ENCODE assay signal across 8 mouse cellular contexts in the genomic region with DNA sequence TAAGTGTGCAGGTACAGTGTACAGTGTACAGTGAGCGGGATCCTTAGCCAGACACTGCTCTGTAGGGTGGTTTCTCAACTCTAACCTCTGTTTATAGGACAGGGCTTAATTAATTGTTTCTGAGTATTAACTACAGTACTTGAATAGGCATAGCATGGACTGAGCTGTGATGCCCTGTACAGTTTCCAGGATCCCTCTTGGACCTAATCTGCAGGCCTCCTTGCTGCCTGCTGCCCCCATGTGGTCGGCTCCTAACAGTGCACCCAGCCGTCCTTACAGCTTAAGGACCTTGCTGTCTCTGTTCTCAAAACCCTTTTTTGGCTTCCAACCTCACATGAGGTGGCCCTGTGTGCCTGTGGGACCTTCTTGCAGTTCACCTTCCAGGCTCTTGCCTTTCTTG. TPM values are rescaled to one million over a fixed set of nuclear protein-coding genes. Genes with fewer than 3 reads are reported as not detected.
DNase-seq lines count a peak whose midpoint lies in the region; ATAC-seq lines count a peak whose summit lies in the region.

No protein-coding gene starts in this region.

- no peak for ATAC-seq in intestine, embryonic 14.5 days (replicated peaks; ENCODE audit: low FRiP score, low TSS enrichment, low read depth)
- ATAC-seq in intestine, embryonic 15.5 days, result no peak
- peak; percentile 40; the same call in 1 of the 2 replicates for ATAC-seq in cerebellum, adult (ENCODE audit: insufficient number of reproducible peaks, low FRiP score, low TSS enrichment)
- peak; percentile 55 for ATAC-seq in forebrain, embryonic 14.5 days
- peak; percentile 59 for ATAC-seq in hindbrain, embryonic 15.5 days (ENCODE audit: low FRiP score, low read depth)
- peak; percentile 38 for ATAC-seq in midbrain, embryonic 11.5 days (ENCODE audit: low FRiP score)

- H3K4me1 ChIP-seq in intestine, embryonic 14.5 days (replicated peaks; ENCODE audit: control insufficient read depth, insufficient read depth, low read length), result peaks cover 20% of the 10 kb centered on the region
- H3K4me1 ChIP-seq in intestine, embryonic 15.5 days (replicated peaks), result peaks cover 21% of the 10 kb centered on the region
- H3K4me1 ChIP-seq in forebrain, embryonic 14.5 days (ENCODE audit: control insufficient read depth, insufficient read depth, low read length), result peaks cover 7% of the 10 kb centered on the region
- peaks cover 34% of the 10 kb centered on the region for H3K4me1 ChIP-seq in hindbrain, embryonic 15.5 days (replicated peaks)
- peaks cover 22% of the 10 kb centered on the region for H3K4me1 ChIP-seq in midbrain, embryonic 11.5 days (ENCODE audit: control insufficient read depth, insufficient read depth, low read length)

- peak; percentile 85 for DNase-seq in intestine, embryonic 14.5 days (ENCODE audit: low spot score)
- peak; percentile 83 for DNase-seq in forebrain, embryonic 14.5 days (ENCODE audit: low spot score)
- DNase-seq in left cerebral cortex, postnatal 25 days (ENCODE audit: low spot score in 2 of 2), result peak; percentile 66 to 84
- peak; percentile 95 for DNase-seq in midbrain, embryonic 11.5 days (ENCODE audit: low spot score, missing footprints)
- peak; percentile 53 for DNase-seq in testis, postnatal 14 days (ENCODE audit: low spot score)

- no peak overlapping the region for H3K9ac ChIP-seq in intestine, embryonic 14.5 days (ENCODE audit: low read length)
- no peak overlapping the region for H3K9ac ChIP-seq in intestine, embryonic 15.5 days
- no peak overlapping the region for H3K9ac ChIP-seq in forebrain, embryonic 14.5 days (ENCODE audit: low read length)
- no peak overlapping the region for H3K9ac ChIP-seq in hindbrain, embryonic 15.5 days
- no peak overlapping the region for H3K9ac ChIP-seq in midbrain, embryonic 11.5 days (ENCODE audit: low read length)

- H3K4me2 ChIP-seq in intestine, embryonic 14.5 days (ENCODE audit: low read length), result no peak overlapping the region
- H3K4me2 ChIP-seq in intestine, embryonic 15.5 days (replicated peaks), result no peak overlapping the region
- H3K4me2 ChIP-seq in forebrain, embryonic 14.5 days (ENCODE audit: low read length), result no peak overlapping the region
- no peak overlapping the region for H3K4me2 ChIP-seq in hindbrain, embryonic 15.5 days
- no peak overlapping the region for H3K4me2 ChIP-seq in midbrain, embryonic 11.5 days

- no peak overlapping the region for H3K4me3 ChIP-seq in intestine, embryonic 14.5 days (ENCODE audit: low read depth, low read length)
- no peak overlapping the region for H3K4me3 ChIP-seq in intestine, embryonic 15.5 days (replicated peaks)
- H3K4me3 ChIP-seq in forebrain, embryonic 14.5 days (ENCODE audit: low read depth, low read length), result no peak overlapping the region
- no peak overlapping the region for H3K4me3 ChIP-seq in hindbrain, embryonic 15.5 days
- no peak overlapping the region for H3K4me3 ChIP-seq in midbrain, embryonic 11.5 days (ENCODE audit: low read depth, low read length)

- H3K27me3 ChIP-seq in intestine, embryonic 14.5 days (replicated peaks; ENCODE audit: control insufficient read depth, insufficient read depth, low read length), result peaks cover 22% of the 10 kb centered on the region; the same call in 1 of the 2 replicates
- peaks cover 18% of the 10 kb centered on the region for H3K27me3 ChIP-seq in intestine, embryonic 15.5 days (replicated peaks)
- H3K27me3 ChIP-seq in forebrain, embryonic 14.5 days (replicated peaks; ENCODE audit: control insufficient read depth, insufficient read depth, low read length), result peaks cover 34% of the 10 kb centered on the region
- H3K27me3 ChIP-seq in hindbrain, embryonic 15.5 days, result peaks cover 25% of the 10 kb centered on the region
- H3K27me3 ChIP-seq in midbrain, embryonic 11.5 days (ENCODE audit: control insufficient read depth, insufficient read depth, low read length), result peaks cover 46% of the 10 kb centered on the region

- intact Hi-C loops in left cerebral cortex, postnatal 25 days (cut with DNase I), result loop anchor here (1.0 to 10.0 kb wide), 3 partner anchors 43 to 351 kb away; no protein-coding TSS in a partner anchor

- H3K9me3 ChIP-seq in intestine, embryonic 14.5 days (ENCODE audit: control insufficient read depth, low read length), result no peaks in the 10 kb centered on the region
- no peaks in the 10 kb centered on the region for H3K9me3 ChIP-seq in intestine, embryonic 15.5 days
- no peaks in the 10 kb centered on the region for H3K9me3 ChIP-seq in forebrain, embryonic 14.5 days (replicated peaks; ENCODE audit: control insufficient read depth, low read length)
- no peaks in the 10 kb centered on the region for H3K9me3 ChIP-seq in hindbrain, embryonic 15.5 days
- H3K9me3 ChIP-seq in midbrain, embryonic 11.5 days (ENCODE audit: control insufficient read depth, low read length), result no peaks in the 10 kb centered on the region

- 37% methylated on average over 3 of the region's 3 CpGs for WGBS in intestine, embryonic 14.5 days
- 34% methylated on average over 3 of the region's 3 CpGs for WGBS in intestine, embryonic 15.5 days
- 30% methylated on average over 3 of the region's 3 CpGs for WGBS in forebrain, embryonic 14.5 days
- 33% methylated on average over 3 of the region's 3 CpGs for WGBS in hindbrain, embryonic 15.5 days
- WGBS in midbrain, embryonic 11.5 days, result 31% methylated on average over 3 of the region's 3 CpGs

- H3K36me3 ChIP-seq in intestine, embryonic 14.5 days (ENCODE audit: control insufficient read depth, insufficient read depth, low read length), result no peaks in the 10 kb centered on the region
- H3K36me3 ChIP-seq in intestine, embryonic 15.5 days, result no peaks in the 10 kb centered on the region
- no peaks in the 10 kb centered on the region for H3K36me3 ChIP-seq in forebrain, embryonic 14.5 days (ENCODE audit: control insufficient read depth, insufficient read depth, low read length)
- H3K36me3 ChIP-seq in hindbrain, embryonic 15.5 days, result no peaks in the 10 kb centered on the region
- no peaks in the 10 kb centered on the region for H3K36me3 ChIP-seq in midbrain, embryonic 11.5 days (ENCODE audit: control insufficient read depth, insufficient read depth, low read length)

- H3K27ac ChIP-seq in intestine, embryonic 14.5 days (ENCODE audit: low read depth), result no peak overlapping the region
- H3K27ac ChIP-seq in intestine, embryonic 15.5 days, result no peak overlapping the region
- no peak overlapping the region for H3K27ac ChIP-seq in forebrain, embryonic 14.5 days (ENCODE audit: low read depth, low read length)
- H3K27ac ChIP-seq in hindbrain, embryonic 15.5 days (replicated peaks), result no peak overlapping the region
- H3K27ac ChIP-seq in midbrain, embryonic 11.5 days (ENCODE audit: low read depth, low read length), result no peak overlapping the region

RNA-seq across cellular contexts. Expression of a gene that starts 2.0 kb away (rescaled TPM):
- polyA plus RNA-seq in intestine, embryonic 14.5 days (2014; fragmentation: Nextera tagmentation; extraction: Ambion mirVana), result 10.4 and 10.8 TPM in 2 replicates
- polyA plus RNA-seq in intestine, embryonic 15.5 days (2015; fragmentation: Nextera tagmentation; extraction: Ambion mirVana), result 5.7 and 6.1 TPM in 2 replicates
- 0.99 and 1.4 TPM in 2 replicates for polyA plus RNA-seq in forebrain, embryonic 14.5 days (2014; fragmentation: Nextera tagmentation; extraction: Ambion mirVana)
- polyA plus RNA-seq in hindbrain, embryonic 15.5 days (2015; fragmentation: Nextera tagmentation; extraction: Ambion mirVana), result 2.0 and 2.4 TPM in 2 replicates
- total RNA-seq in left cerebral cortex, postnatal 25 days (2021), result 10 to 100 TPM; 80.7 to 87.1 TPM
- polyA plus RNA-seq in midbrain, embryonic 11.5 days (2014; fragmentation: Nextera tagmentation; extraction: Ambion mirVana), result 0.18 and 0.32 TPM in 2 replicates

Comparison
In these comparisons a context has a peak if more than half of its experiments do, and no peak if none do; other contexts are left out.
1. ATAC-seq: peak in cerebellum, adult (single experiment), forebrain, embryonic 14.5 days (single experiment), hindbrain, embryonic 15.5 days (single experiment) and midbrain, embryonic 11.5 days (single experiment); none in intestine, embryonic 14.5 days (single experiment) and intestine, embryonic 15.5 days (single experiment).
2. Peak in every context shown above with its lines, with median percentiles within 50 percentile points of each other: DNase-seq.